Mouse (Mus musculus) layer of hippocampus, adult 9-11 months (tissue): ENCODE results near the gene Nras.
A peak's percentile ranks its signal among the peaks of the same experiment; 100 is the strongest.

Experiments used
- DNase-seq: peaks from one replicate; pipeline ENCODE4 v3.0.0; 2022

Nras gene

DNA sequence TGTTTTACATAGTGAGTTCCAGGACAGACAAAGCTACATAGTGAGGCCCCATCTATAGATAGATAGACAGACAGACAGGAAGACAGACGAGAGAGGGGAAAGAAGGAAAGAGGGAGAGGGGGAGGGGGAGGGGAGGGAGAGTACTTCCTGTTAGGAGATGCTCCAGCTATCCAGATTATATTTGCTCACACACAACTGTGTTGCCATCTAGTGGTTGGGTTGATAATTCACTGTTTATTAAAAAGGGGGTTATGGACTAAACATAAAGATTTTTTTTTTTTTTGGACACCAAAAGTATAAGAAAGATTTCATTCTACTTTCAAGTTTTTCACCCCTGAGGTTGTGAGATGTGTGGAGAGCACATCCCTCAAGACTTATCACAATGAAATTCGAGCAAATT is 42.6 kb downstream of the Nras start:
- no peak for DNase-seq

DNA sequence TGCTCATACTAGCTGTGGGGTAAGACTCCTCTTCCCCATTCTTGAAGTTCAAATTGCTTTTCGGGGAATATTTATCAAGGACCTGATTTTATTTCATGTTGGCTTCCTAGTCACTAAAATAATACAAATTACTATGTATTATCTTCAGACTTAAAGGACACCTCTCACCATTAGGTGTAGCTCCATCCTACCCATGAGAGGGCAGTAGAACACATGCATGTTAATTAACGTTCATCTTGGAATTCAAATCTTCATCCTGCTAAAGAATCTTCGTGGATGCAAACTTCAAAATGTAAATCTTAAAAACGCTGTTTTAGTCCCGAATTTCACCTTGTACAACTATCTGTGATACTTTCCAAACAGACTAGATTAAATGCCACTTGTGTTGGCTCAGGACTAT is 43.1 kb downstream of the Nras start:
- DNase-seq, result no peak

DNA sequence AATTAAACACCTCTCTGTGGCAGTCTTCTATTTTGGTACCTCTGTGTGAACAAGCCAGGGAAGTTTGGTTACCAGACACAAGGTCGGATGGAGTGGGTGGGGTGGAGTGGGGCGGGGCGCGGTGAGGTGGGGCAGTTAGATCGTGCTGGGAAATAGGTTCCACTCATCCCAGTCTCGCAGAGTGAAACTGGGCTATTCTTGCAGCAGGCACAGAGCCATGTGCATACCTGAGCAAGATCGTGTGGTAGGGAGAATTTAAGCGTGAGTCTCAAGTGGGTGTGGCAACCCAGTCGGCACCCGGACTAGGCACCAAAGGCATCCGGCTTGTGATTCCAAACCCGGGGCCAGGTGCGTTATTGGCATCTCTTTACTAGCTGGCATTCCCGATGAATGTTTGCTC is 43.8 kb downstream of the Nras start:
- no peak for DNase-seq

DNA sequence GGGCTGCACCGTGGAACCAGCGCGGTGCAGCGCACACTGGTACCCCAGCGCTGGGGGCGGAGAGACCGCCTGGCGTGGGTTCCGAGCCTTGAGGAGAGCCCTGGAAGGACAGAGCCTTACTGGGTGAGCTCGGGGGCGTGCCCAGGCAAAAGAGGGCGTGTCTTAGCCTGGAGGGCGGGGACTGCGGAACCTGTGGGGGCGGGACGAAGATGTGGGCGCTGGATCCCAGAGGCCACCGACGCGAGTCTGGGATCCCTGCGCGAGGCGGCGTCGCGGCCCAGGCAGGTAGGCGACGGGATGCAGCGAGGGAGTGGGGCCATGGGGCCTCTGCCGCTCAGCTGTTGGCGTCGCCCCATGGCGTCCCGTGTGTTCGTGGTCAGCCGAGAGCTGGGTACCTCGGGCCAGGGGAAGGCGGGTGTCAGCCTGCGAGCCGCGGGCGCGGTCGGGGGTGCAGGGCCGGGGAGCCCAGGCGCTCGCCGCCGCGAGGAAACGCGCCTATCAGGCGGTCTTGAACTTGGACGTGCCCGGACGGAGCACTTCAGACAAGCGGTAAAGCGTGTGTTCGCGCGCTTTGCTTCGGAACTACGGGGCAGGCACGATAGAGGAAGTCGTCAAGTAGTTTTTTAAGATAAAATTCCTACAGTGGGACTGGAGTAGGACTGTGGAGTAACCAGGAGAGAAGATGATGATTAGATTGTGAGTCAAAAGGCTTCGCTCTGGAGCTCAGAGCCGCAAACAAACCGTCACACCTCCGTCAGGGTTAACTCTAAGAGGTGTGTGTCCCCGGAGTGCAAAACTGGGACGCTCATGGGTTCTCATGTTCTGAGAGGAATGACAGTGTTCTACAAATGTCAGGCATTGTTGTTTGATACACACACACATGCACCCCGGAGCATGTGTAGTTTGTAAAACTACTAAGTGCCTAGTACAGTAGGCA is 44.6 kb downstream of the Nras start, which contains the start of gene Dennd2c:
Gene Dennd2c (plus strand): TSS at position 151 of the 937 bp plus-strand sequence.
- DNase-seq, result peak; percentile 77

DNA sequence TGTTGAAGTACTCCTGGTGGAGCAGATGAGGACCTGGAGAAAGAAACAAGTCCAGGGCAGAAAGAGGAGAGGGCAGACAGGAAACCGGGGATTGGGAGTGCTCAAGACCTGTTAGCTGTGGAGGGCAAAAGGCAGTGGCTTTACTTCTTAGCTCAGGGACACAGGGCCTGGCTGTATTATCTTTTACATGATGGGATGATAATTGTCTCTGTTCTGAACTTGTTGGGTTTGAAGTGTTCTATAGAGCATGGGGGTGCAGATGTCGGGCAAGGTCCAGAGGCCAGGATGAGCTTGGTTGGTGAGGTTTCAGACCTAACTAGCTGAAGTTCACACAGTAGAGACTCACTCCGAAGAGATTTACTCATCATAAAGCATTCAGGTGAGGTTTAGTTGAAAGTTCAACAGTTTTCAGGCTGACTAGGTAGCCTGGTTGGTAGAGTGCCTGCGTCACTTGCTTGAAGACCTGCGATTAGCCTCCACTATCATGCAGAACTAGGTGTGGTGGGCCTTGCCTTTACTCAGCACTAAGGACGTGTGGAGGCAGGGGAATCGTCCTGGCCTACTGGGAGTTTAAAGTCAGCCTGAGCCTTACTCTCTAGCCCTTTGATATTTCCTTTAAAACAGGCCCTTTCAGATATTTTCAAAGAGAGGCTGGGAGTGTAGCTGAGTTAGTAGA is 49.6 kb downstream of the Nras start:
- no peak for DNase-seq

DNA sequence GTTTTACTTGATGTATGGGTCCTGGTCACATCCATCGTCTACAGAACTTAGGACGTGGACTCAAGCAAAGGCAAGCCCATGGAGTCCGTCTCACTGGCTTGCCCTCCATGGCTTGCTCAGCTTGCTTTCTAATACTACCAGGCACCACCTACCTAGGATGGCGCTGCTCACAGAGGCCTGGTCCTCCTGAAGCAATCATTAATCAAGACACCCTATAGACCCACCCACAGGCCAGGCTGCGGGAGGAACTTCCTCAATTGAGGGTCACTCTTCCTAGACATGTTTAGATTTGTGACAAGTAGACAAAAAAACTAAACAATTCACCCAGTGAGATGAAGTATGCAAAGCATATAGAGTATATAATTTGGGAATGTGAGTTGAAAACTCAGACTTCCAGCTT is 54.1 kb downstream of the Nras start:
- no peak for DNase-seq
